In genomic region chr12:85112550-85113251, GRCm38 (mm10) we compare ENCODE assay signal across 12 mouse cellular contexts. TPM values are rescaled to one million over a fixed set of nuclear protein-coding genes. Genes with fewer than 3 reads are reported as not detected.
A peak's percentile ranks its signal among the peaks of the same experiment; 100 is the strongest.
DNase-seq lines count a peak whose midpoint lies in the region; ATAC-seq and TF ChIP-seq lines count a peak whose summit lies in the region.
"Had no signal": no experiment of that assay in that cellular context is flagged by ENCODE, and none has a peak within 500 bp of the region (broad histone marks: within the 10 kb centered on the region; RNA-seq: fewer than 3 reads in every experiment).

No protein-coding gene starts in this region.

- intact Hi-C loops in heart, adult 2 months (cut with DNase I), result no loop called here

- 0 out of 2 replicates have a peak overlapping the region, but pooled peaks have one; percentile 80 for H3K4me2 ChIP-seq in lung, embryonic 16.5 days (ENCODE audit: low read depth, low read length)
- peak overlapping the region; percentile 57 for H3K4me2 ChIP-seq in intestine, embryonic 15.5 days (replicated peaks)
- peak overlapping the region; percentile 90 for H3K4me2 ChIP-seq in liver, postnatal 0 days (ENCODE audit: low read depth, low read length)

- ATAC-seq in lung, embryonic 16.5 days (ENCODE audit: low read depth), result no peak
- ATAC-seq in intestine, embryonic 15.5 days, result no peak
- no peak for ATAC-seq in liver, postnatal 0 days

- peaks cover 9% of the 10 kb centered on the region for H3K79me2 ChIP-seq in heart, adult 2 months (replicated peaks; ENCODE audit: control insufficient read depth, insufficient read depth, low read length)

- DNase-seq in heart, adult 2 months, result no peak
- no peak for DNase-seq in heart, adult 11 months
- no peak for DNase-seq in lung, postnatal 10 days
- no peak for DNase-seq in liver, postnatal 0 days
- DNase-seq in urinary bladder, postnatal 36 days (ENCODE audit: low spot score in 2 of 2), result no peak
- DNase-seq in urinary bladder, adult 2 months (ENCODE audit: low spot score), result no peak
- DNase-seq: cerebellum, adult 9-10 months; gastrocnemius, postnatal 14 days; right cerebral cortex, adult 18-20 months had no signal

- WGBS in heart, adult 2 months, result 43% methylated on average over 7 of the region's 7 CpGs
- WGBS in lung, embryonic 16.5 days, result 76% methylated on average over 7 of the region's 7 CpGs
- WGBS in intestine, embryonic 15.5 days, result 80% methylated on average over 7 of the region's 7 CpGs
- WGBS in liver, postnatal 0 days (ENCODE audit: insufficient replicate concordance), result 68% methylated on average over 7 of the region's 7 CpGs

- TF ChIP-seq POLR2A in heart, adult 2 months (IDR thresholded peaks at IDR 0.05; ENCODE audit: insufficient read depth, low read depth, low read length), result no peak

- peaks cover 17% of the 10 kb centered on the region for H3K4me1 ChIP-seq in heart, adult 2 months (ENCODE audit: control insufficient read depth, insufficient read depth, low read length)
- H3K4me1 ChIP-seq in lung, embryonic 16.5 days (replicated peaks; ENCODE audit: control insufficient read depth, insufficient read depth, low read length), result peaks cover 41% of the 10 kb centered on the region
- H3K4me1 ChIP-seq in intestine, embryonic 15.5 days (replicated peaks), result peaks cover 11% of the 10 kb centered on the region
- peaks cover 41% of the 10 kb centered on the region for H3K4me1 ChIP-seq in liver, postnatal 0 days (ENCODE audit: insufficient read depth)

- peak overlapping the region; percentile 89 for H3K4me3 ChIP-seq in heart, adult 2 months
- no peak overlapping the region for H3K4me3 ChIP-seq in lung, embryonic 16.5 days (ENCODE audit: low read length)
- no peak overlapping the region for H3K4me3 ChIP-seq in intestine, embryonic 15.5 days (replicated peaks)
- peak overlapping the region; percentile 96 for H3K4me3 ChIP-seq in liver, postnatal 0 days (ENCODE audit: low read depth, low read length)

- TF ChIP-seq EP300 in heart, adult 2 months (IDR thresholded peaks at IDR 0.05; ENCODE audit: insufficient read depth, low read depth, low read length), result no peak
- no peak for TF ChIP-seq EP300 in liver, postnatal 0 days (IDR thresholded peaks at IDR 0.05; ENCODE audit: low read depth)

- TF ChIP-seq CTCF in heart, adult 2 months (IDR thresholded peaks at IDR 0.05), result no peak
- TF ChIP-seq CTCF in liver, postnatal 0 days (IDR thresholded peaks at IDR 0.05; ENCODE audit: low read depth), result no peak

- no peaks in the 10 kb centered on the region for H3K9me3 ChIP-seq in lung, embryonic 16.5 days (ENCODE audit: control insufficient read depth, low read length)
- no peaks in the 10 kb centered on the region for H3K9me3 ChIP-seq in intestine, embryonic 15.5 days
- no peaks in the 10 kb centered on the region for H3K9me3 ChIP-seq in liver, postnatal 0 days (ENCODE audit: low read length)

- no peak overlapping the region for H3K9ac ChIP-seq in heart, adult 2 months (ENCODE audit: low read depth, low read length)
- H3K9ac ChIP-seq in lung, embryonic 16.5 days (ENCODE audit: low read length), result no peak overlapping the region
- H3K9ac ChIP-seq in intestine, embryonic 15.5 days, result no peak overlapping the region
- peak overlapping the region; percentile 98; the same call in 1 of the 2 replicates for H3K9ac ChIP-seq in liver, postnatal 0 days (replicated peaks)

- H3K27ac ChIP-seq in heart, adult 2 months, result no peak overlapping the region
- H3K27ac ChIP-seq in lung, embryonic 16.5 days (ENCODE audit: low read length), result no peak overlapping the region
- peak overlapping the region; percentile 34; the same call in 1 of the 2 replicates for H3K27ac ChIP-seq in intestine, embryonic 15.5 days
- peak overlapping the region; percentile 44 for H3K27ac ChIP-seq in liver, postnatal 0 days (ENCODE audit: low read depth)
- H3K27ac ChIP-seq: macrophage had no signal

- peaks cover 31% of the 10 kb centered on the region for H3K36me3 ChIP-seq in heart, adult 2 months (ENCODE audit: control insufficient read depth, insufficient read depth, low read length)
- no peaks in the 10 kb centered on the region; the same call in 1 of the 2 replicates for H3K36me3 ChIP-seq in lung, embryonic 16.5 days (ENCODE audit: control insufficient read depth, insufficient read depth, low read length)
- H3K36me3 ChIP-seq in intestine, embryonic 15.5 days, result no peaks in the 10 kb centered on the region
- H3K36me3 ChIP-seq in liver, postnatal 0 days (replicated peaks; ENCODE audit: insufficient read depth, low read length), result peaks cover 32% of the 10 kb centered on the region

- no peaks in the 10 kb centered on the region for H3K27me3 ChIP-seq in heart, adult 2 months (ENCODE audit: control insufficient read depth, insufficient read depth, low read length)
- no peaks in the 10 kb centered on the region for H3K27me3 ChIP-seq in lung, embryonic 16.5 days (ENCODE audit: control insufficient read depth, insufficient read depth, low read depth, low read length)
- H3K27me3 ChIP-seq in intestine, embryonic 15.5 days (replicated peaks), result no peaks in the 10 kb centered on the region
- no peaks in the 10 kb centered on the region for H3K27me3 ChIP-seq in liver, postnatal 0 days (ENCODE audit: insufficient read depth, low read length)

RNA-seq across cellular contexts. Expression of gene Dlst, which starts 2.1 kb away (rescaled TPM):
- total RNA-seq in heart, adult 2 months (2021), result 100 to 1,000 TPM; 668 to 715 TPM
- 423 and 709 TPM in 2 replicates for polyA plus RNA-seq in heart, adult 2 months (2012; rRNA removed)
- 110 TPM in 2 replicates for polyA plus RNA-seq in lung, embryonic 16.5 days (2015; fragmentation: Nextera tagmentation; extraction: Ambion mirVana)
- polyA plus RNA-seq in intestine, embryonic 15.5 days (2015; fragmentation: Nextera tagmentation; extraction: Ambion mirVana), result 117 and 125 TPM in 2 replicates
- 68.3 and 76.4 TPM in 2 replicates for polyA plus RNA-seq in liver, postnatal 0 days (2015; fragmentation: Nextera tagmentation; extraction: Ambion mirVana)
- 128 and 139 TPM in 2 replicates for polyA plus RNA-seq in urinary bladder, adult 2 months (2012; rRNA removed)

RNA-seq across cellular contexts. Expression of gene Prox2, which starts 2.1 kb away (rescaled TPM):
- 1 to 10 TPM; 1.2 to 1.5 TPM for total RNA-seq in heart, adult 2 months (2021)
- polyA plus RNA-seq in heart, adult 2 months (2012; rRNA removed), result 1.1 and 1.7 TPM in 2 replicates
- 6.3 and 6.4 TPM in 2 replicates for polyA plus RNA-seq in lung, embryonic 16.5 days (2015; fragmentation: Nextera tagmentation; extraction: Ambion mirVana)
- 1.9 and 2.1 TPM in 2 replicates for polyA plus RNA-seq in intestine, embryonic 15.5 days (2015; fragmentation: Nextera tagmentation; extraction: Ambion mirVana)
- polyA plus RNA-seq in liver, postnatal 0 days (2015; fragmentation: Nextera tagmentation; extraction: Ambion mirVana), result 2.3 and 2.8 TPM in 2 replicates
- 2.3 and 2.7 TPM in 2 replicates for polyA plus RNA-seq in urinary bladder, adult 2 months (2012; rRNA removed)

RNA-seq across cellular contexts. Expression of gene Rps6kl1, which starts 38.4 kb away (rescaled TPM):
- 1 to 10 TPM; 2.3 to 2.4 TPM for total RNA-seq in heart, adult 2 months (2021)
- 3.4 and 5.1 TPM in 2 replicates for polyA plus RNA-seq in heart, adult 2 months (2012; rRNA removed)
- polyA plus RNA-seq in lung, embryonic 16.5 days (2015; fragmentation: Nextera tagmentation; extraction: Ambion mirVana), result 0.94 and 1.6 TPM in 2 replicates
- polyA plus RNA-seq in intestine, embryonic 15.5 days (2015; fragmentation: Nextera tagmentation; extraction: Ambion mirVana), result 2.4 and 2.6 TPM in 2 replicates
- polyA plus RNA-seq in liver, postnatal 0 days (2015; fragmentation: Nextera tagmentation; extraction: Ambion mirVana), result 0.39 and 0.61 TPM in 2 replicates
- polyA plus RNA-seq in urinary bladder, adult 2 months (2012; rRNA removed), result 0.32 and 0.34 TPM in 2 replicates
- polyA plus RNA-seq: macrophage had no signal

Comparison
In these comparisons a context has a peak if more than half of its experiments do, and no peak if none do; other contexts are left out.
1. H3K27ac ChIP-seq: peak in intestine, embryonic 15.5 days (single experiment) and liver, postnatal 0 days (single experiment); none in heart, adult 2 months (single experiment) and lung, embryonic 16.5 days (single experiment).
2. H3K4me3 ChIP-seq: peak in heart, adult 2 months (single experiment) and liver, postnatal 0 days (single experiment); none in lung, embryonic 16.5 days (single experiment) and intestine, embryonic 15.5 days (single experiment).
3. Peak in every context shown above with its lines, with median percentiles within 50 percentile points of each other: H3K4me2 ChIP-seq.